Mouse (Mus musculus) thymus, adult 2 months (tissue): ENCODE measurements around the gene Tmem253. TPM values are rescaled to one million over a fixed set of nuclear protein-coding genes. Genes with fewer than 3 reads are reported as not detected.

Experiments
- DNase-seq: peaks from one replicate; pipeline ENCODE4 v3.0.0; 2021
- H3K27ac ChIP-seq: fragments of 200-500 bp; 2 replicates; pipeline ENCODE4 v1.5.1; 2012; ENCODE audit warnings: low read length, control low read depth; ENCODE audit not compliant: control insufficient read depth, insufficient read depth
- H3K27me3 ChIP-seq: fragments of 200-500 bp; 2 replicates; pipeline ENCODE4 v1.6.1; 2012; ENCODE audit warnings: mild to moderate bottlenecking, low read length, moderate library complexity, mixed read lengths; ENCODE audit not compliant: control insufficient read depth, insufficient read depth
- H3K36me3 ChIP-seq: fragments of 200-500 bp; 2 replicates; pipeline ENCODE4 v1.6.1; 2012; ENCODE audit warnings: mild to moderate bottlenecking, low read length, moderate library complexity; ENCODE audit not compliant: control insufficient read depth, insufficient read depth
- H3K4me1 ChIP-seq: fragments of 200-500 bp; replicated peaks from 2 replicates; pipeline ENCODE4 v1.6.1; 2012; ENCODE audit warnings: low read length; ENCODE audit not compliant: control insufficient read depth, insufficient read depth
- H3K4me3 ChIP-seq: fragments of 200-500 bp; 2 replicates; pipeline ENCODE4 v1.5.1; 2012; ENCODE audit warnings: mild to moderate bottlenecking, low read length, control low read depth, moderate library complexity; ENCODE audit not compliant: control insufficient read depth, insufficient read depth
- CTCF ChIP-seq: fragments of 200-500 bp; IDR thresholded peaks from 2 replicates; pipeline ENCODE4 v1.5.1; 2012; ENCODE audit warnings: mild to moderate bottlenecking, control low read depth, low read length, moderate library complexity, borderline replicate concordance; ENCODE audit not compliant: control insufficient read depth, poor library complexity, insufficient read depth; ENCODE audit errors: extremely low read depth
- POLR2A ChIP-seq: fragments of 200-500 bp; IDR thresholded peaks from 2 replicates; pipeline ENCODE4 v1.6.1; 2012; ENCODE audit warnings: mild to moderate bottlenecking, low read length, control low read depth, moderate library complexity; ENCODE audit not compliant: control insufficient read depth, poor library complexity, insufficient read depth; ENCODE audit errors: extremely low read depth
- WGBS: fragments of 180-500 bp; shearing (Covaris S2); methylation state at CpG from one replicate; pipeline ENCODE4 v1.1.7; 2018; 5-methylcytosine and 5-hydroxymethylcytosine counted together
- polyA plus RNA-seq: library from polyadenylated mRNA; depleted of rRNA; stranded (reverse); fragments of >200 nt; gene quantifications from 2 replicates; pipeline ENCODE4 v1.2.3, GENCODE M21; 2012

Tmem253 gene
- polyA plus RNA-seq, 1 experiment: 2.9 TPM

DNA sequence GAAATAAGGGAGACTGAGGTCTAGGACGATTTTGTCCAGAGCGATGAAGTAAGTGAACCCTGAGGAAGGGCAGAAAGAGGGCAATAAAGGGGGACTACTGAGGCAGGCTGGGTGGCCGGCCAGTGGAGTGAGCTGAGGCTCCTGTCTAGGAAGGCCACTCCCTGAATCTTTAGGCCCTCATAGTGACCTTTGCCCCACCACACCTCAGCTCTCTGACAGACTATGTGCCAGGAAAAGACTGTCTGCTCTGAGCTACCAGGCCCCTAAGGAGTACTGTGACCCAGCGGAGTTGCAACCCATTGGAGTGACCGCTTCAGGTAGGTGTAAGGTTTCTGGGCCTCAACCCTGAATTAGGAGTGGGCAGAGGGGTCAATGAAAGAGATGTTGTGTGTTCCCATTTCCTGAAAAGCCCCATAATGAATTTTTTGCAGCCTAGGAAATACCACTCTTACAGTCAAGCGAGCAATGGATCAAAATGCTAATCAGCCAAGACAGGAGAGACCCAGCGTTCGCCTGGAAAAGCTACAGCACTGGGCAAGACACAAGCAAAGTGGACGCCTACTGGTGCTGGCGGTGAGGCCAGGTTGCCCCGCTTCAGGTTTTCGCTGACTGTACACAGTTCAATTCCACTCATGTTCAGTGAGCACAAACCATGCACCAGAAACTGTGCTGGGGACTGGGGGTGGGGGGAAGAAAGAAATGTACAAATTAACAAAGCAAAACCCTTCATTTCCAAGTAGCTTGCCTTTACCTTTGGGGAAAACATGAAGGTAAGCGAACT, 1.4 kb downstream of the Tmem253 start:
- peaks cover 23% of the 10 kb centered on the region for H3K4me1 ChIP-seq
- DNase-seq: no peak
- H3K27ac ChIP-seq: no peak overlapping the region
- H3K36me3 ChIP-seq: no peaks in the 10 kb centered on the region
- no peaks in the 10 kb centered on the region for H3K27me3 ChIP-seq
- TF ChIP-seq POLR2A: no peak
- no peak for TF ChIP-seq CTCF
- no peak overlapping the region for H3K4me3 ChIP-seq
- 95% methylated on average over 13 of the region's 13 CpGs for WGBS

DNA sequence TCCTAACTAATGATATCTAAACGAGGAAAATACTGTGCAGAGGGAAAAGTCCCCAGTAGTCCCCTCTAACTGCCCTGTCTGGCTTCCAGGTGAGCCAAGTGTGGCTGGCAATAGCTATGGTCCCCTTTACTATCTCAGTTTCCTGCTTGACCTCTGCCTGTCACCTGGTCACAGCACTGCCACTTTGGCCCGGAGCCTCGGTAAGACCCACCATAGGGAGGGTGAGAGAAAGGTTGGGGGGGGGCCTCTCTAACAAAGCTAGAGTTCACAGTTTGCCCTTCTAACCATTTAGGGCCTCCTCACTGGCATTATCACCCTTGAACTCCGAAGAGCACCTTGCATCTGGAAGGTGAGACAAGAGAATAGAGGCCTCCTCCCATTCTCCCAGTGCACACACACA, 2.2 kb downstream of the Tmem253 start:
- TF ChIP-seq CTCF (no peak), POLR2A (no peak)
- Histone ChIP-seq H3K4me3 (no peak overlapping the region), H3K4me1 (peaks cover 24% of the 10 kb centered on the region), H3K27me3 (no peaks in the 10 kb centered on the region), H3K27ac (no peak overlapping the region), H3K36me3 (no peaks in the 10 kb centered on the region)
- 94% methylated on average over 4 of the region's 4 CpGs for WGBS
- no peak for DNase-seq

DNA sequence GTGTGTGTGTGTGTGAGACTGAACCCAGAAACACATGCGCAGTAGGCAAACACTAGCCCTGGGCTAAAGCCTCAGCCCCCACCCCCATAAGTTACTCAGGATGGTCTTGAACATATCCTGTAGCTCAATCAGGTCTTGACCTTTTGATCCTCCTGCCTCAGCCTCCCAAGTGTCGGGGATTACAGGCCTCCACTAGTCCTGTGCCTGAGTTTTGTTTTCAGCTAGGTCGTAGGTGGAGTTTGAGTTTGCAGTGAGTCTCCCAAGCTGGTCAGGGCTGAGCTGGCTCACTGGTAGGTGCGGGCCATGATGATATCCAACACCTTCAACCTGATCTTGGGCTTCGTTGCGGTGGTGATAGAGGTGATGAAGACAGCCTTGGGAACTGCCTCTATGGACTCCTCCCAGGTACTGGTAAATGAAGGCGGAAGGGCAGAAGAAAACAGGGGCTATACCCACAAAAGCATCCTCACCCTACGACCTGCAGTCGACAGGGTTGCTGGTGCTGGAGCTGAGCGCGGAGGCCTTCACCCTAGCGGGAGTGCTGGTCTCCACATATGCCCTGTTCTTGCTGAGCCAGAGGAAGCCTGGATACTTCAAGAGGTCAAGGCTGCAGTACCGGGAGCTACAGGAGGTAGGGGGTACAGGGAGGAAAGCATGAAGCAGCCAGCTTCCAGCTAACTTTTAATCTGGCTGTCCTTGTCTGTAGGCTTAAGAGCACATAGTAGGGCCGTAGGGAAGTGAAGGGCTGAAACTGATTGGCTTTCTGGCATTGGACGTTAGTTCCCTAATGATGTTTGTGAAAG, 3.0 kb downstream of the Tmem253 start:
- H3K36me3 ChIP-seq: no peaks in the 10 kb centered on the region
- H3K27me3 ChIP-seq: no peaks in the 10 kb centered on the region
- no peak overlapping the region for H3K4me3 ChIP-seq
- DNase-seq: peak; percentile 16
- TF ChIP-seq POLR2A: no peak
- no peak for TF ChIP-seq CTCF
- WGBS: 90% methylated on average over 15 of the region's 15 CpGs
- H3K4me1 ChIP-seq: peaks cover 27% of the 10 kb centered on the region
- H3K27ac ChIP-seq: no peak overlapping the region

DNA sequence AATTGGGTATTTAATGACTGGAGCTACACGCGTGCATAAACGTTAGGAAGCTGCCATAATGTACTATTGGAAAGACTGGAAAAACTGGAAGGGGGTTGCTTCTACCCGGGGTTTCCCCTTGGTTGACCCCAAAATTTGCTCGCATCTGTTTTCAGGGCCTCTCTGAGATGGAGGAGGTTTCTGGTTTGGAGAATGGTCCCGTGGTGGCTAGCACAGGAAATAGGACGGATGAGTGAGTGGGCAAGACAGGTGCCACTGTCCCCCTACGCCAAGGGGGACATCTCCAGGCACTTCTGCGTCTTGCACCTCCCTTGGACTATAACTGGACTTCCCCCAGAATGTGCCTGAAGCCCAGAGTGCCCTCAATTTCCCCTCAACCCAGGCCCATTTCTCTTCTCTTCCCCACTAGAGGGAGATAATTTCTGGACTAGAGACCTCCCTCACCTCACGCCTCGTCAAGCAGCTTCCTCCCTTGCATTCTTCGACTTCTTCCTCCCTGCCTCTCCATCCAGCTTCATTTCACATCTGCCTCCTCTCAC, 3.7 kb downstream of the Tmem253 start:
- peak overlapping the region; percentile 73 for H3K27ac ChIP-seq
- no peaks in the 10 kb centered on the region for H3K36me3 ChIP-seq
- no peaks in the 10 kb centered on the region for H3K27me3 ChIP-seq
- no peak for DNase-seq
- TF ChIP-seq CTCF (no peak), POLR2A (no peak)
- WGBS: 19% methylated on average over 12 of the region's 12 CpGs
- H3K4me3 ChIP-seq: peak overlapping the region; percentile 71
- H3K4me1 ChIP-seq: peaks cover 28% of the 10 kb centered on the region

DNA sequence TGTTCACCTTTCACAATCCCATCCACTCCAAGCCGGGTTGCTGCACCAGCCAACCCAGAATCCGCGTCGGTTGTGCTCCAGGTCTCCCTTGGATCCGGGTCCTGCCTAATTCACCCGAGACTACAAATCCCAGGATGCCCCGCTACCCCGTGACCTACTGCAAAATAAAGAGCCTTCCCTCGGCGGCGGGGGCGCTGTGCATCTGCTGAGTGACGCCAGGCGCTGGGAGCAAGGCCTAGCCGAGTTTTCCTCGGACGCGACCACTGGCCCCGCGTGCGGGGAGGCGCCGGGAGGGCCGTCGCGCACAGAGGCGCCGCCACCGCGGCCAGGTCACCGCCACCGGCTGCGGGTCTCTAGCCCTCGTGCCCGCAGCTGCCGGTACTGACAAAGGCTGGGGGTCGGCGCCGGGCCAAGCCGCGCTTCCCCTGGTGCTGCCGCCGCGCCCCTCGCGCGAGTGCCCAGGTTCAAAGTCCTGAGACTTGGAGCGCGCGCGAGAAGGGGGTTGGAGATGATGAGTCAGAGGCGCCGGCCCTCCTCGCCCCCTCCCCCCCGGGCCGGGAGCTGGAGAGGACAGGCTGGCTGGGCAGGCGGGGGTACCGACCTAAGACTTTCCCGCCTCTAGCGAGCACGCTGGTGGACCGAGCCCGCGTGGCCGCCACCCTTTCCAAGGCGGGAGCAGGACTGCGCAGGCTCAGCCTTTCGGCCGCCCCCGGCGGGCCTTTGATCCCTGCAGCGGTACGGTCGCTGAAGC, 4.3 kb downstream of the Tmem253 start:
- Histone ChIP-seq H3K4me1 (peaks cover 28% of the 10 kb centered on the region), H3K27me3 (no peaks in the 10 kb centered on the region), H3K36me3 (no peaks in the 10 kb centered on the region), H3K4me3 (peak overlapping the region; percentile 71), H3K27ac (peak overlapping the region; percentile 91)
- WGBS: 1% methylated on average over 73 of the region's 74 CpGs
- peak; percentile 70; the same call in 1 of the 2 replicates for TF ChIP-seq CTCF
- TF ChIP-seq POLR2A: peak; percentile 42
- DNase-seq: peak; percentile 98

DNA sequence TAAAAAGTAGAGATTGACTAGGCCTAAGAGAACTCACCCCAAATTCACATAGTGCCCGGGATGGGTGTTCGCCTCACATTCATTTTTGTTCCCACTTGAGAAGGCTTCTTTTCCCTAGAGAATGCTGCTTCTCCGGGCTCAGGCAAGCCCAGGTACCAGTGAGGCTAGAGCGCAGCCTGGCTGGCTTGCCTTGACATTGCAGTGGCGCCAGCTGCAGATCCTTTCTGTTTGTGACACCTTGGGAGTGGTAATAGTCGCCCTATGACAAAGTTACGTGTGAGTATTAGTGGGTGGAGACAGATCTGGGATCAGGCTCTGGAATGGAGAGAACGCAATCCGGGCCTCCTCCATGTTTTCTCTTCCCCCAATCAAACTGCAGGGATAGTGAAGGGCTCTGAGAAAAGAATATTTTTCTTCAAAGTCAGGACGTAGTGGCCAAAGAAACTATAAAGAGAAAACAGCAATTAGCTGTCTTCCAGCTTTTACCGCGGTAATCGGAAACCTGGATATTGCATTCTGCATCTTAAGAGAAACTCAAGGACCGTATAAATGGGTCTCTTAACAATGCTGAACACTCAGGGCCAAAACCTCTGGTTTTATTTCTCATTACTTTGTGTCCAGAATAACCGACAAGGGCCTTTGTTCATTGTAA, 5.2 kb downstream of the Tmem253 start, which contains the start of gene Zfp219:
Zfp219 (minus strand) TSS at position 248 of the 652 bp plus-strand sequence.
- H3K27me3 ChIP-seq: no peaks in the 10 kb centered on the region
- H3K4me3 ChIP-seq: peak within 1 kb of the TSS; percentile 71
- DNase-seq: peak; percentile 77
- H3K36me3 ChIP-seq: no peaks in the 10 kb centered on the region
- H3K27ac ChIP-seq: peak within 1 kb of the TSS; percentile 91
- peaks cover 25% of the 10 kb centered on the region for H3K4me1 ChIP-seq
- WGBS: 25% methylated on average over 15 of the region's 15 CpGs
- TF ChIP-seq CTCF (peak; percentile 67; the same call in 1 of the 2 replicates), POLR2A (no peak)
